Mouse (Mus musculus): ENCODE results near the gene Stk32c. TPM values are rescaled to one million over a fixed set of nuclear protein-coding genes. Genes with fewer than 3 reads are reported as not detected.

Stk32c gene
- polyA plus RNA-seq, 1 experiment: 22.6 TPM

GRCm38 (mm10) chr7:139105705-139106104 is 107.4 kb downstream of the Stk32c start:
- TF ChIP-seq POLR2A (IDR thresholded peaks at IDR 0.05; ENCODE audit: borderline replicate concordance, insufficient read depth, low read length) (no peak), CTCF (IDR thresholded peaks at IDR 0.05; ENCODE audit: borderline replicate concordance, insufficient read depth, low read depth, low read length) (no peak)
- H3K4me3 ChIP-seq (replicated peaks; ENCODE audit: insufficient read depth, low read depth, low read length): no peak overlapping the region
- no peaks in the 10 kb centered on the region for H3K27me3 ChIP-seq (ENCODE audit: control insufficient read depth, insufficient read depth, low read length)
- WGBS: 8% methylated on average over 7 of the region's 7 CpGs
- H3K4me1 ChIP-seq (ENCODE audit: control insufficient read depth, insufficient read depth, low read length): peaks cover 61% of the 10 kb centered on the region
- peak; percentile 91 for DNase-seq
- no peak overlapping the region for H3K27ac ChIP-seq (ENCODE audit: insufficient read depth, low read length)

DNA sequence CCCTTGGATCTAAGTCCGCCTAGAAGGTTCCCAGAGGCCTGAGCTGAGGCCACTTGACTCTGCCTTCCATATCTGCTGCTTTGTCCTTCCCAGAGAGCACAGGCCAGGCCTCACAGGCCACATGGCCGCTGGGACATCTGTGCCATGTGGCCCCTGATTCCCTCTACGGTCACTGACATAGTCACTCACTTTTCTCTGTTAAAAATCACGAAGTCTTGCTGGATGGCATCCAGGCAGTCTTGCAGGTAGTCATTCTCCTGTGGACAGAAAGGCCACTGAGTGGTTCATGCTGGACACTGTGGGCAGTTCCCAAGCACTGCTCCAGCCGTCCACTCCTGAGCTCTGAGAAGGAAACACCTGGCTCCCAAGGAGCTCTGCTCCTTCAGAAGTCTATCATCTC is 108.0 kb downstream of the Stk32c start:
- H3K27ac ChIP-seq (ENCODE audit: insufficient read depth, low read length): no peak overlapping the region
- H3K4me3 ChIP-seq (replicated peaks; ENCODE audit: insufficient read depth, low read depth, low read length): no peak overlapping the region
- peak; percentile 29 to 36 for DNase-seq
- TF ChIP-seq CTCF (IDR thresholded peaks at IDR 0.05; ENCODE audit: borderline replicate concordance, insufficient read depth, low read depth, low read length) (no peak), POLR2A (IDR thresholded peaks at IDR 0.05; ENCODE audit: borderline replicate concordance, insufficient read depth, low read length) (no peak)
- H3K27me3 ChIP-seq (ENCODE audit: control insufficient read depth, insufficient read depth, low read length): no peaks in the 10 kb centered on the region
- peaks cover 68% of the 10 kb centered on the region for H3K4me1 ChIP-seq (ENCODE audit: control insufficient read depth, insufficient read depth, low read length)
- 48% methylated on average over 5 of the region's 5 CpGs for WGBS

GRCm38 (mm10) chr7:139103960-139104381 is 109.1 kb downstream of the Stk32c start:
- Histone ChIP-seq H3K27ac (ENCODE audit: insufficient read depth, low read length) (no peak overlapping the region), H3K4me1 (ENCODE audit: control insufficient read depth, insufficient read depth, low read length) (peaks cover 72% of the 10 kb centered on the region), H3K27me3 (ENCODE audit: control insufficient read depth, insufficient read depth, low read length) (no peaks in the 10 kb centered on the region), H3K4me3 (replicated peaks; ENCODE audit: insufficient read depth, low read depth, low read length) (no peak overlapping the region)
- WGBS: 43% methylated on average over 10 of the region's 10 CpGs
- peak; percentile 56 to 58 for DNase-seq
- TF ChIP-seq CTCF (IDR thresholded peaks at IDR 0.05; ENCODE audit: borderline replicate concordance, insufficient read depth, low read depth, low read length): peak; percentile 45; the same call in 1 of the 2 replicates
- no peak for TF ChIP-seq POLR2A (IDR thresholded peaks at IDR 0.05; ENCODE audit: borderline replicate concordance, insufficient read depth, low read length)

DNA sequence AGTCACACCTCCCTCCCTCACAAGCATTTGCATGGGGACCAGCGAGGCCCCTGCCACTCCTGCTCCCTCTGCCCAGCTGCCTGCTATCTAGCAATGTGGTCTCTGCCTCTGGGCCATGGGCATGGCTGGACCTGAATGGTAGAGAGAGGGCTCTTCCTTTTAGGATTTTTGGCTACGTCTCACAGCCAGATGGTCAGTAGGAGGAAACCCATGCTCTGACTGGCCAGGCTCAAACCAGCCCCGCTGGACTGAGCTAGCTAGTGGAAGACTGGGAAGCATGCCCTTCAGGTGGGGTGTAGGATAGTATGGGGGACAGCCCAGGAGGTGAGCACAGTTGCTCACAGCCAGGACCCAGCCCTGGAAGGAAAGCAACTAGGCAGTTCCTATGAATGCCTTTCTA is 111.3 kb downstream of the Stk32c start:
- H3K4me3 ChIP-seq (replicated peaks; ENCODE audit: insufficient read depth, low read depth, low read length): no peak overlapping the region
- H3K4me1 ChIP-seq (ENCODE audit: control insufficient read depth, insufficient read depth, low read length): peaks cover 81% of the 10 kb centered on the region
- H3K27me3 ChIP-seq (ENCODE audit: control insufficient read depth, insufficient read depth, low read length): no peaks in the 10 kb centered on the region
- peak; percentile 83 to 93 for DNase-seq
- WGBS: 16% methylated on average over 3 of the region's 3 CpGs
- H3K27ac ChIP-seq (ENCODE audit: insufficient read depth, low read length): peak overlapping the region; percentile 35; the same call in 1 of the 2 replicates
- TF ChIP-seq POLR2A (IDR thresholded peaks at IDR 0.05; ENCODE audit: borderline replicate concordance, insufficient read depth, low read length): no peak
- TF ChIP-seq CTCF (IDR thresholded peaks at IDR 0.05; ENCODE audit: borderline replicate concordance, insufficient read depth, low read depth, low read length): peak; percentile 7; the same call in 1 of the 2 replicates

- Histone ChIP-seq H3K27me3 (ENCODE audit: control insufficient read depth, insufficient read depth, low read length) (no peaks in the 10 kb centered on the region), H3K4me1 (ENCODE audit: control insufficient read depth, insufficient read depth, low read length) (peaks cover 81% of the 10 kb centered on the region), H3K27ac (ENCODE audit: insufficient read depth, low read length) (no peak overlapping the region), H3K4me3 (replicated peaks; ENCODE audit: insufficient read depth, low read depth, low read length) (no peak overlapping the region)
- peak; percentile 33 to 36 for DNase-seq
- TF ChIP-seq POLR2A (IDR thresholded peaks at IDR 0.05; ENCODE audit: borderline replicate concordance, insufficient read depth, low read length) (no peak), CTCF (IDR thresholded peaks at IDR 0.05; ENCODE audit: borderline replicate concordance, insufficient read depth, low read depth, low read length) (no peak)
- 46% methylated on average over 10 of the region's 10 CpGs for WGBS
These were observed 111.8 kb downstream of the Stk32c start for GRCm38 (mm10) chr7:139101286-139101804.

DNA sequence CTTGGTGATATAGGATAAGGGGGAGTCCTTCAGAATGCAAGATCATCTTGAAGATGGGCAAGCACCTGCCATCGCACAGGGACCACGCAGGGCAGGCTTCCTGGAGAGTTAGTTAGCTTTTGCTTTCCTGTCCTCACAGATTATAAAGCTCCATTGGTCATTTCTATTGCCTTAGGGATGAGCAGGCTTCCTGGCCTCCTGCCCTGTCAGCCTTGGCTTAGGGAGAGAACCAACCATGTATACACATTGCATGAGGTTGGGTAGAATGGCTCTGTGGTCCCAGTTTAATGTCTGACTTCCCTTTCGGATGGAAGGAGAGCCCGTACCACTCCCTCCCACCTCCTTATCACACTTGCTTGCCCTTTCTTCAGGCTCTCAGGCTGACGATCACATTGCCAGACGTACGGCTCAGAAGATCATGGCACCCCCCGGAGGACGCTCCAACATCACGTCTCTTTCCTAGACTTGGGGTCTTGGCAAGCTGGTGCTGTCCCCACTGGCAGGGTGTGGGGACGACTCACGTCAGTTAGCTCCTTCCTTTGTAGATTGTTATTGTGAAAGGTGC is 112.5 kb downstream of the Stk32c start:
- WGBS: 53% methylated on average over 12 of the region's 12 CpGs
- DNase-seq: peak; percentile 35 to 51
- Histone ChIP-seq H3K27me3 (ENCODE audit: control insufficient read depth, insufficient read depth, low read length) (no peaks in the 10 kb centered on the region), H3K27ac (ENCODE audit: insufficient read depth, low read length) (no peak overlapping the region), H3K4me1 (ENCODE audit: control insufficient read depth, insufficient read depth, low read length) (peaks cover 81% of the 10 kb centered on the region), H3K4me3 (replicated peaks; ENCODE audit: insufficient read depth, low read depth, low read length) (no peak overlapping the region)
- TF ChIP-seq CTCF (IDR thresholded peaks at IDR 0.05; ENCODE audit: borderline replicate concordance, insufficient read depth, low read depth, low read length) (no peak), POLR2A (IDR thresholded peaks at IDR 0.05; ENCODE audit: borderline replicate concordance, insufficient read depth, low read length) (no peak)

DNA sequence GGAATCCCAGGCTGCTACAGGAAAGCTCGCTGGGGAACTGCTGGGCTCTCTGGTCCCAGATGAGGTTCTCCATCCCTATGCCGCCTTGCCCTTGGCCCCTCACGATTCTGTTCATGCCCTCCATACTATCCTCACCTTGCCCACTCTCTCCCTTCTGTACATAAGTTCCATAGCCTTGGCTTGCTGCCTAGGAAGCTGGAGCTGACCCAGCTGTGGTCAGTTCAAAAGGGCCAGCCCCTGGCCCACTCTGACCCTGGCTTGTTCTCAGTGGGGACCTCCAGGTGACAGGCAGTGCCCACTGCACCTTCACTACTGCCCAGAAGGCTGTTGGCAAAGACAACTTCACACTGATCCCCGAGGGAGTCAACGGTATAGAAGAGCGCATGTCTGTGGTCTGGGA is 116.7 kb downstream of the Stk32c start:
- no peak for TF ChIP-seq POLR2A (IDR thresholded peaks at IDR 0.05; ENCODE audit: borderline replicate concordance, insufficient read depth, low read length)
- TF ChIP-seq CTCF (IDR thresholded peaks at IDR 0.05; ENCODE audit: borderline replicate concordance, insufficient read depth, low read depth, low read length): no peak
- no peak overlapping the region for H3K4me3 ChIP-seq (replicated peaks; ENCODE audit: insufficient read depth, low read depth, low read length)
- no peak for DNase-seq
- no peak overlapping the region for H3K27ac ChIP-seq (ENCODE audit: insufficient read depth, low read length)
- H3K4me1 ChIP-seq (ENCODE audit: control insufficient read depth, insufficient read depth, low read length): peaks cover 79% of the 10 kb centered on the region
- H3K27me3 ChIP-seq (ENCODE audit: control insufficient read depth, insufficient read depth, low read length): no peaks in the 10 kb centered on the region
- WGBS: 73% methylated on average over 6 of the region's 6 CpGs

DNA sequence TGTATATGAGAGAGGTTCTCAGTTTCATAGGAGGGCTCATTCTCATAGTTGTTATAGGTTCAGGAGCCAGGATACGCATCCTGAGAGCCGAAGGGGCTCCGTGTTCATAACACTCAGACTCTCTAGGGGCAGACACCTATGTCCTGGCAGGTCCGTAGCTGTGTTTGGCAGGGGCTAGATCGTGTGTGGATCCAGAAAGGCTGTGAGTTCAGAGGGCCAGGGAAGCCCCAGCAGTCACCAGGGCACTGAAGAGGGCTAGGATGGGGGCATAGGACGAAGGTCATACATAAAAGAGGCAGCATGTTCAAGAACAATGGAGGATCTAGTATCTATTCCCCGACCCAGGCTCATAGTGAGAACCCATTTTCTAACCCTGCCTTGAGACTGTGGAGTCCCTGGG is 117.8 kb downstream of the Stk32c start:
- peak overlapping the region; percentile 81 for H3K27ac ChIP-seq (ENCODE audit: insufficient read depth, low read length)
- no peaks in the 10 kb centered on the region for H3K27me3 ChIP-seq (ENCODE audit: control insufficient read depth, insufficient read depth, low read length)
- H3K4me3 ChIP-seq (replicated peaks; ENCODE audit: insufficient read depth, low read depth, low read length): no peak overlapping the region
- peak; percentile 53 to 61 for DNase-seq
- TF ChIP-seq POLR2A (IDR thresholded peaks at IDR 0.05; ENCODE audit: borderline replicate concordance, insufficient read depth, low read length): no peak
- no peak for TF ChIP-seq CTCF (IDR thresholded peaks at IDR 0.05; ENCODE audit: borderline replicate concordance, insufficient read depth, low read depth, low read length)
- WGBS: 40% methylated on average over 7 of the region's 7 CpGs
- peaks cover 75% of the 10 kb centered on the region for H3K4me1 ChIP-seq (ENCODE audit: control insufficient read depth, insufficient read depth, low read length)
